Mouse (Mus musculus): ENCODE data around the gene Gm20498.
"Not testable (repeated sequence)": the region's sequence is repeated elsewhere in the genome, so short reads cannot be mapped to it uniquely, and the experiment has no call there.

The Gm20498 gene

DNA sequence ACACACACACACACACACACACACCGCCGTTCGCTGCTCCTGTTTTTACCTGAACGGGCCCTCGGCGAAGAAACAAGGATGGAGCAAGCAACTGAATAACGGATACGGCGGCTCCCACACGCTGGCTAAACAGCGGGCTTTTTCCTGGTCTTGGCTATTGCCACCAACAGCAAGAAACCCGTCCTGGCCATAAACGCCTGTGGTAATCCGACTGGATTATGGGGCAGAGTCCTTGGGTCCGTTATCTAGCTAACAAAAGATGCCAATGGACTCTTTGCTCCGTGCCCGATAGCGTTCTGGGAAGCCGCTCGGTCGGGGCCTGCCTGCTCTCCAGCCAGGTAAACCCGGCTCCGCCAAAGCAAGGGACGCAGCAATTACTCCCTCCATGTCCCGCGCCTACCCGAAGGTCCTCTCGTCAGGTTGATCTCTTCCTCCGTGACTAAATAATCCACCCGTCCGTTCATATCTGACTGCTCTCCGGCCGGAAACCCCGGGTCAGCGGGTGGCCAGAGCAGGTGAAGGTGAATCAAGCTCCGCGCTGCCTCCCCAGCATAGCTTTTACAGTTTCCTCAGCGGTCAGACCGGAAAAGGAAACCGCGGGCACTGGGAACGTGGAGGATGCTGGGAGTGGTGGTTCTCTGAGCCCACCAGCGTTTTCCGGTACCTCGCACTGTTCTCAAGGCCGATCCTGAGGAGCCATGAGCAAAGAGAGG, at the start of gene Gm20498, which contains the start of gene Synj2bp:
Gm20498 (minus strand) TSS at position 590 of the 713 bp plus-strand sequence.
Synj2bp (minus strand) TSS at position 596 of the 713 bp plus-strand sequence.
- DNase-seq (ENCODE audit: low spot score in 2 of 2) = peak; percentile 76 to 77

DNA sequence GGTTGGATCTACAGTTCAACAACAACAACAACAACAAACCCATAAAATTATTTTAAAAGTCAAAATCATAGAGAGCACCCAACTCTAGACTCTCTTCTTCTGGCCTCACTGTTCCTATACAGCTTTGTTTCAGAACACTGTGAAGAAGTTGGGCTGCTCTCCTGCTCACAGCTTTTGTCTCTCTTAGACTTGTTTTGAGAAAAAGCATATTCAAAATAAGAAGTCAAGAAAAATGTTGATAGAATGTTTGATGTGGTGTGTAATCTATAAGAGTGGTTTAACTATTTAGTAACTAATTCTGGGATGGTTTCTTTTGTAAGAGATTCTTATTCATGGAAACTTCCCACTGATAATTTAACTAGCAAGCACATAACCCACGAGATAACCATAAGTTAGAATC, 35.7 kb upstream of the Gm20498 start, which contains the start of gene Adam21:
Adam21 (minus strand) TSS at position 101 of the 400 bp plus-strand sequence.
- DNase-seq (ENCODE audit: low spot score in 2 of 2) = no peak

DNA sequence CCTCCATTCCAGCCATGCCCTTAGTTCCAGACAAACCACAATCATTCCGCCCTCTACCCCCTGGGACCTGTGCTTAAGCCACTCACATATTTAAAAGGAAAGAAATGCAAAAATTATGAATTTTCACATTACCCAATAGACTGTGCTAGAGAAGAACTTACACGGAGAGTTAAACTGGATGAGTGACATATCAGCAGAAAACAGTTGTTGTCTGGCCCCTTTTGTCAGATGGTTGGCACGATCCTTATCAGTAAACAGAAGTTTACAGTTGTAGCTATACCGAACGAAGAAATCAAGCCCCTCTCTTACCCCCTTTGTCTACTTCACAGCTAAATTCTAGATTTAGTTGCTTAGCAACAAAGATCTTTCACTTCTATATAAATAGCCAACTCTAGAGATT, 35.2 kb upstream of the Gm20498 start:
- DNase-seq (ENCODE audit: low spot score in 2 of 2) = no peak

DNA sequence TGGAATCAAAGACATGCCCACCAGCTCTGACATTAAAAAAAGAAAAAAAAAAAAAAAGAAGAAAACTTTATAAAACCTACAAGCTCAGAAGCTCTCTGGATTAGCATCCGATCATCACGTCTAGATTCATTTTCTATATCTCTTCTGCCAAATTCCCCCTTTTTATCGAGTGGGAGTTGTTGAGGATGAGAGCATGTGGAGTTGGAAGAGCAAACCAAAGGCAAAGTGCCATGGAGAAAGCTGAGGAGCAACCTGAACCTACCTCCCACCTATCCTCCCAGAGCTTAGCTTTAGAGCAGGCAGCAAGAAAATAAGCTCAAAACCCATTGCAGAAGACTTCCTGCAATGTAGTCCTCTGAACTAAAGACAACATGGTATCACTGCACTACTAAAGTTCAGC, 31.5 kb upstream of the Gm20498 start:
- no peak for DNase-seq (ENCODE audit: low spot score in 2 of 2)

DNA sequence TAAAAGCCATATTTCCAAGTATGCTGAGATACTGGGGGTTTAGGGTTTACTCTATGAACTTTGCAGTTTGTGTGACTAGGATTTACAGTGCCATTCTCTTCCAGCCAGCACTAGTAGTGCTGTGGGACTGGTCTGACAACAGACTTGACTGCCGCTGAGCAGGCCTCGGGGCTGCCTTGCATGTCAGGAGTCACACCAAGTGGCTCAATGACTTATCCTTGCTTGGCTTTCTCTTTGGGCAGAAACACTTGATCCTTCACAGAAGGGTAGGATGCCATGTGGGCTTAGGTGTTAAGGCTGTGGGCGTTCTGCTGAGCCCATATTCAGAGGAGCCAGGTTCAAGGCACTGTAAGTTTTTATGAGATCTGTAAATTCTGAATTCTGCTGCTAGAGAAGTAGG, 16.6 kb upstream of the Gm20498 start:
- no peak for DNase-seq (ENCODE audit: low spot score in 2 of 2)

DNA sequence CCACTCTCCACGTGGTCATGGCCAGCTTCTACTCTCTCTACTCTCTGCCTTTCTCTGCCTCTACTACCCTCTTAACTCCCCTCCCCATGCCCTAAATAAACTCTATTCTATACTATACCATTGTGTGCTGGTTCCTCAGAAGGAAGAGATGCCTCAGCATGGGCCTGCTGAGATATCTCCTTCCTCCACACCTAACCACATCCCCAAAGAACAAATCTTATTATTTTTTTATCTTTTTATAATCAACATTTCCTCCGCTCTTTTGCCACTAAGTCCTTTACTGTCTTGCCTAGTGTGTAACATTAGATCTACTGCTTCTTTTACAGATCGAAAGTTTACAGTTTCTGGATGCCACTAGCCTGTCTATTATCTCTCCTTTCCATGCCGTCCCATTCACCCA, 14.5 kb upstream of the Gm20498 start:
- no peak for DNase-seq (ENCODE audit: low spot score in 2 of 2)

DNA sequence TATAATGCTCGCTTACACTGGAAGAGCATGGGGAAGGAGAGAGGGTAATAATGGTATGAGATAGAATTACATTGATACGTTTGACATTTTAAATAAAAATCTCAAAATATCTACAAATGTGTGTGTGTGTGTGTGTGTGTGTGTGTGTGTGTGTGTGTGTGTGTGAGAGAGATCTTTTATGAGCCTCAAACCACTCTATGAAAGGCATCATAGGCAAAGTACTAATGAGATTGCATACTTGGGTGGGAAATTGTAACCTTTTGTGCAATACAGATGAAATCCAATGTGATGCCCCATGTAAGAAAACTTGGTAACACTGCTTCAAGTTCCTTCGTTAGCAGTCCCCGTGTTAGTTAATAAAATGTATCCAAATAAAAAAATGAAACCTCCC, 319 bp upstream of the Gm20498 start:
- DNase-seq (ENCODE audit: low spot score in 2 of 2) = no peak

DNA sequence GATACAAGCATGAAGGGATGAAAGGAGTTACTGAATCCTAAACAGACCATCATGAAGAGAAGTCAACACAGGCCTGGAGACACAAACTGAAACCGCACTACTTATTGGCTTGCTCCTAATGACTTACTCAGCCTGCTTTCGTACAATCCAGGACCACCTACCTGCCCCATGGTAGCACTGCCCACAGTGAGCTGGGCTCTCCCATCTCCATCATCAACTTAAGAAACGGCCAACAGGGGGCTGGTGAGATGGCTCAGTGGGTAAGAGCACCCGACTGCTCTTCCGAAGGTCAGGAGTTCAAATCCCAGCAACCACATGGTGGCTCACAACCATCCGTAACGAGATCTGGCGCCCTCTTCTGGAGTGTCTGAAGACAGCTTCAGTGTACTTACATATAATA, 2.1 kb downstream of the Gm20498 start:
- not testable (repeated sequence) for DNase-seq (ENCODE audit: low spot score in 2 of 2)

DNA sequence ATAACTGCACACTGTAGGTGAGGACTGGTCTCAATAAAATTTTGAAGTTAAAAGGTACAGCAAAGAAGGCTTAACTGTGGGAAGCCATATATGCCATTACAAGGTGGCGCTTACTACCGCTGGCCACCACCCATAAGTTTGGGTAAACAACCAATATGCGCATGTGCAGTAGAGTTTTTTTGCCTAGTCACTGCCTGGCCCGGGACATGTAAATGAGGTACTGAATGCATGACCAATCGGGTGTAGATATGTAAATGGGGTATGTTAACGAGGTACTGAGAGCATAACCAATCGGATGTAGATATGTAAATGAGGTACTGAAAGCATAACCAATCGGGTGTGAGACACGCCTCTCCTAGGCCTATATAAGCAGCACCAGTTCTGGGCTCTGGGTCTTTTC, 35.8 kb downstream of the Gm20498 start:
- DNase-seq (ENCODE audit: low spot score in 2 of 2) = not testable (repeated sequence)

DNA sequence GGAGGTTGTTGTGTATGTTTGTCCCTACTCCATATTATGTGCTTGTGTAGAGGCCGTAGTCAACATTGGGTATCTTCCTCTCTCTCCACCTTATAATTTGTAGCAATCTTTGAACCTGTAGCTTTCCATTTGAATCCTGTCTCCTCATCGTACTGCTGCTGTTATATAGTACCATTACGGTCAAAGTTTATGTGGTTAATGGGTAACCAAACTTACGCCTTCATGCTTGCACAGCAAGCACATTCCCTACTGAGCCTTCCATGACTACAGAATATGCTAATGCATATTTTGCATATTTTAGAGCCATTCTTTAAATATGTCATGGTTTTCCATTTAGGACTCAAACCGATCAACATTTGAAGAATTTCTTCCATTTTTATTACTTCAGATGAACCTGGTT, 42.2 kb downstream of the Gm20498 start:
- no peak for DNase-seq (ENCODE audit: low spot score in 2 of 2)

DNA sequence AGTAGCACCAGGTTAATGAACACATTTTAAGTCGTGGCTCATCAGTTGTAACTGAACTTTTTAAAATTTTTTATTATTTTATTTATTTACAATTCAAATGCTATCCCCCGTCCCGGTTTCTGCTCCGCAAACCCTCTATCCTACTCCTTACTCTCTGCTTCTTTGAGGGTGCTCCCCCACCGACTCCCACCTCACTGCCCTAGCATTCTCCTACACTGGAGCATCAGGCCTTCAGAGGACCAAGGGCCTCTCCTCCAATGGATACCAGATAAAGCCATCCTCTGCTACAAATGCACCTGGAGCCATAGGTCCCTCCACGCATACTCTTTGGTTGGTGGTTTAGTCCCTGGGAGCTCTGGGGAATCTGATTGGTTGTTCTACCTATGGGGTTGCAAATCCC, 47.4 kb downstream of the Gm20498 start:
- no peak for DNase-seq (ENCODE audit: low spot score in 2 of 2)

DNA sequence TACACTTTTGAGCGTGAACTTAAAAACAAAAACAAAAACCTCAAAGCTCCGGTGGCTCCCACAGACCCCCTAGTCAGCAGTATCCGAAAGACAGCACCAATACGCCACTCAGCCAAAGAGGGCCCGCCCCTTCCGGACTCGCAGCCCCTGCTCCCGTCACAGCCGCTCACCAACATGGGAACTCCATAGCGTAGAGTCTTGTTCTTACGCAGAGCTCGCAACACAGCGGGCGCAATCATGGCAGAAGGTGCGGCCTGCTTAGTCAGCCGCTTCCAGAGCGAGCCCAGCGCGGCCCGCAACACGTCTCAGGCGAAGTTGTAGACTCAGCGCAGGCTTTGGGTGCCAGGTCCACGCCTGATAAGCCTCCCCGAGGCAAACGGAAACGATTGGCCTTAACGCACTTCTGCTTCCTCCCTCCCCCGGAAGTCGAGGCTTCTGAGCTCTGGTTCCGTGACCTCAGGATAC, 47.9 kb downstream of the Gm20498 start, which contains the start of gene Cox16:
Cox16 (minus strand) TSS at position 401 of the 465 bp plus-strand sequence.
- peak; percentile 77 to 81 for DNase-seq (ENCODE audit: low spot score in 2 of 2)

DNA sequence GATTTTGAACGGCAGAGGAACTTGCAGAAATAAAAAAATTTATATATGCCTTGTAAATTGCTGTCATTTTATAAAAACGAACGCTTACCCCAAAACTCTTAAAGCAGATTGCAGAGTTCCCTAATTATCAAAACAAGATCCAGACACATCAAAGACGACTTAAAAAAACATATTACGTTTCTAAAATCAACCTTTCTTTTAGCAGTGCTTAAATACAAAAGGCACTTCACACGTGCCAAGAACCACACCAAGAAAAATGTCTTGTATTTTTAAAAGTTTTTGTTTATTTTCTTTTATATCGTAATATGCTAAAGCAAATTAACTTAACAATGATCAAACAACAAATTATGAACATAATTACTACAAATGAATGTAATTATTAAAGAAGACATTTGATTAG, 48.5 kb downstream of the Gm20498 start:
- DNase-seq (ENCODE audit: low spot score in 2 of 2) = no peak

DNA sequence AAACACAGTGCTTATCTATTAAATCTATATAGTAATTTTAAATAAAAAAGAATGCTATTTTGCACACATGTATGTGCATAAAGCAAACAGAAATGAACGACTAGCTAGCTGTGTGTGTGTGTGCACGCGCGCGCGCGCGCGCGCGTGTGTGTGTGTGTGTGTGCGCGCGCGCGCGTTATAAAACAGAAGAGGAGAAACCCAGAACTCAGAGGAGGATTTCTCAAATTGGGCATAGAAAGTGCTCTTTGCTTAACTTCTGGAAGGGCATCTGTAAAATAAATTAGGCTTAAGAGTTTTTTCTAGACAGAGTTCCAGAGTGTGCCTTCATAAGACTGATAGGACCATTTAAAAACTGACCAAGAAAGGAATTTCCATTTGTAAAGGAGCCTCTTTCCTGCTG, 49.0 kb downstream of the Gm20498 start:
- DNase-seq (ENCODE audit: low spot score in 2 of 2) = no peak

DNA sequence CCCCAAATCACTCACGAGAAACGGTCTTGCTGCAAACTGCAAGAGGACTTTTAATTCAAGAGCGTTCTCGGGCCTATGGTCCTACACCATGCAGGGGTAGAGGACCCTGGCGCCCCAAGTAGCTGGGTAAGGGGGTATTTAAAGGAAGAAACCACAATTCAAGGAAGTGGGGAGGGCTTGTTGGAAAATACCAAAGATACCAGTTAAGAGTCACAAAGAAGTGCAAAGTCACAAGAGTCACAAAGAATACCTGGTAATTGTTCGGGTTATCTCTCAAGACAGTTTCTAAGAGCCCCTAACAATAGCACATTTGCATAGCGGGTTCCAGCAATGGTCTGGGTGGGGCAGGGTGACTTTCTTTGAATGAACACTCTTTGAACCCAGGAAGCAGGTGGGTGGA, 73.7 kb downstream of the Gm20498 start:
- DNase-seq (ENCODE audit: low spot score in 2 of 2) = not testable (repeated sequence)

DNA sequence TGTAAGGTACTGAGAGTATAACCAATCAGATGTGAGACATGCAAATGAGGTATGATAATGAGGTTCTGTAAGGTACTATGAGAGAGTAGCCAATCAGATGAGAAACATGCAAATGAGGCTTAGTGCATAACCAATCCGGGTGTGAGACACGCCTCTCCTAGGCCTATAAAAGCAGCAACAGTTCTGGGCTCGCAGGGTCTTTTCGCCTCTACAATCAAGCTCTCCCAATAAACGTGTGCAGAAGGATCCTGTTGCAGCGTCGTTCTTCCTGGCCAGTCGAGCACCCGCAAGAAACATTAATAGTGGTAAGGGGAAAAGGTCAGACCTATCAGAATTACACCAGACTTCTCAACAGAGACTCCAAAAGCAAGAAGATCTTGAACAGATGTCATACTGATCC, 93.7 kb downstream of the Gm20498 start:
- DNase-seq (ENCODE audit: low spot score in 2 of 2) = not testable (repeated sequence)

DNA sequence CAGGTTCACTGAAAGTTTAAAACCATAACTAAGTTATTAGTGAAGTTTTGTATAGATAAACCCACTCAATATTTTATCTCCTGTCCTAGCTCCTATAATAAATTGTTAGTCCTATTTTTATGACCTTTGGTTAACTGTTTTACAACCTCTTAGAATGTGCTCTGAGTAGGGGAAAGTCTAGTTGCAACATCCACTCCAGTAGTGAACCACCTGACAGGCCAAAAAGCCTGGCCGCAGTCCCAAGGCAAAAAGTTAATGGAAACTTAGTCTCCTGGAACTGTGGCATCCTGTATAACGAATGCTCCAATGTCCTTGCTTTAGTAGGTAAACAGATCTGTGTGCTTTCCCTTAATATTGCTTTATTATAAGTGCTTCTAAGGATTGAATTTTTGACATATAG, 97.9 kb downstream of the Gm20498 start:
- not testable (repeated sequence) for DNase-seq (ENCODE audit: low spot score in 2 of 2)

DNA sequence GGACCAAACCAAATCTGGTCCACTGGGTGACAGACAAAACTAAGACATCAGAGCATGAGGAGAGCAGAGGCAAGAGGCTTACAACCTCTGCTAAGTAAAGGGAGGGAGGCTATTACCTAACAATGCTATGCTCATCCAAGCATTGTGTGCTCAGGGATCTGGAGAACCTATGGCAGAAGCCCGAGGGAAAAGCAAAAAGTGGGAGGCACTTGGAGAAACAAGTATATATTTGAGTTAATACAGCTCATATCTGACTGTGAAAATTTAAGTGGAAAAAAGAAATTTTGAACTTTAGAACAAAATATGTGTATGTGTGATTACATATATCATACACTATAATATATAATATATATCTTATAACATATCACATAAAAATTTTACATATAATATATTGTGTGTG, 110.9 kb downstream of the Gm20498 start, which contains the start of gene Adam4:
Adam4 (minus strand) TSS at position 101 of the 400 bp plus-strand sequence.
- DNase-seq (ENCODE audit: low spot score in 2 of 2) = no peak

DNA sequence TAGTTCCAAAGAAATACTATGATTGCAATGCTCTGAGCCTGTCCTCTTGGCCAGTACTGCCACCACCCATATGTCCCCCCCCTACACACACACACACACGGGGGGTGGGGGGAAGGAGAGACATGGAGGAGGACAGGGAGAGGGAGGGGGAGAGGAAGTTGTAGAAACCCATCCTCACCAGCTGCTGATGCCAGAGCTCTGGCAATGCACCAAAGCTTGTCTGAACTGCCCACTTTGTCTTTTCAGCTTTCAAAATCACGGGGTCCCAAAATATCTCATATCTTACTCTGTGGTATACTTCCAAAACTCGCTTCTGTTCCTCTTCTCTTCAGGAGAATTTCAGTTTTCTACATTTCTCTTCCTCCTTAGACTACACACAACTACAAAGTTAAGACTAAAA, 119.5 kb downstream of the Gm20498 start:
- DNase-seq (ENCODE audit: low spot score in 2 of 2) = no peak

DNA sequence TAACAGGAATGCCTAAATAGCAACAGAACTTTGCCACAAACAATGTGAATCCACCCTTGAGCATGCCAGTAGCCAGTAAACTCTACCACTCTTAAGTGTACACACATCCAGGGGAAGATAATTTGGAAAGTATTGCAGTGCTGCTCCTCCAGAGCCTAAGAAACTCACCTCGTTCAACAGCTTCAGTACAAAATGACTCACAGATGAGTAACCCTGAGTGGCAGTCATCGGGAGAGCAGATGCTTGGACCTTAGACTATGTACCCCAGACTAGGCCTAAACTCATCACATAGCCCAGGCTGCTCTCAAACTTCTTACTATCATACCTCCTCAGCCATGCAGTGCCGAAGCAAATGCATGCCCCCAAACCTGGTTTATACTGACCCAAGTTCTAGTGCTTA, 123.7 kb downstream of the Gm20498 start:
- DNase-seq (ENCODE audit: low spot score in 2 of 2) = no peak

DNA sequence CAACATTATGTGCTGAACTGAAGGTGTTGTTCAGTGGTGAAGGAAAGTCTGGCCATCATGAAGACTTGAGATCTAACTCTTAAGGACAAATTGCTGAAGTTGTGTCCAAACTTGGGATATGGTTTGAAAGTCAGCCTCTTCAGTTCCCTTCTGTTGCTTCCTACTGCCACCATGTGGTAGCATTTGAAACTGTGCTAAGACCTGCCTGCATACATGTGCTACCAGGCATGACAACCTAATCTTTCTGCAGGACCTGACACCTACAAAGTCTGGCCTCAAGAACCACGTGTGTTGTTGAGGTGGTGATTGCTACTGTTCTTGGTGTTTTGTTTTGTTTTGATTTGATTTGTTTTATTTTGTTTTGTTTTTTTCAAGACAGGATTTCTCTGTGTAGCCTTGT, 130.5 kb downstream of the Gm20498 start:
- DNase-seq (ENCODE audit: low spot score in 2 of 2) = peak in 1 of 2 experiments; percentile 16

DNA sequence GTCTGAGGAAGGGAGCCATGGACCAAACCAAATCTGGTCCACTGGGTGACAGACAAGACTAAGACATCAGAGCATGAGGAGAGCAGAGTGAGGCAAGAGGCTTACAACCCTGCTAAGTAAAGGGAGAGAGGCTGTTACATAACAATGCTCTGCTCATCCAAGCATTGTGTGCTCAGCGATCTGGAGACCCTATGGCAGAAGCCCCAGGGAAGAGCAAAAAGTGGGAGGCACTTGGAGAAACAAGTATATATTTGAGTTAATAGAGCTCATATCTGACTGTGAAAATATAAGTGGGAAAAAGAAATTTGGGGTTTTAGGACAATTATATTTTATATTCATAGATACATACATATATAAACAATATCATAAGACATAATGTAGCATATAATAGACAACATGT, 153.3 kb downstream of the Gm20498 start, which contains the start of gene Gm4787:
Gm4787 (minus strand) TSS at position 101 of the 400 bp plus-strand sequence.
- not testable (repeated sequence) for DNase-seq (ENCODE audit: low spot score in 2 of 2)

DNA sequence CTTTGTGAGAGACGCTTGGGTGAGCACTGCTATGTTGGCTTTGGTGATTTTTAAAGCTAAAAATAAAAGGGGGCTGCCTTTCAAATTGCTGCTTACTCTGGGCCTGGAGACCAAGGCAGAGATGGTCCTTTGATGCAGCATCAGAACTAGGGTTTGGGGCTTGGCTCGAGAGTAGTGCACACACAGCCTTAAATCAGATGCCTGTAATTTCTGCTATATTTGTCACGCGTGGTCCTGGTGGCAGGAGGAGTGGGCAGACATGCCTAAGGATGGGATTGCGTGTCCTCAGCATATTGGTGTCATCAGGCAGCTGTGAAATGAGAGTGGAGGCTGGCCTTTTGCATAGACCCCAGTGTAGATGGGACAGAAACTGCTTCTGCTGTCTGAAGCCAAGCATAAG, 198.9 kb downstream of the Gm20498 start:
- DNase-seq (ENCODE audit: low spot score in 2 of 2) = no peak
